Comparison of ENCODE assay signal across 28 mouse cellular contexts in the genomic region with DNA sequence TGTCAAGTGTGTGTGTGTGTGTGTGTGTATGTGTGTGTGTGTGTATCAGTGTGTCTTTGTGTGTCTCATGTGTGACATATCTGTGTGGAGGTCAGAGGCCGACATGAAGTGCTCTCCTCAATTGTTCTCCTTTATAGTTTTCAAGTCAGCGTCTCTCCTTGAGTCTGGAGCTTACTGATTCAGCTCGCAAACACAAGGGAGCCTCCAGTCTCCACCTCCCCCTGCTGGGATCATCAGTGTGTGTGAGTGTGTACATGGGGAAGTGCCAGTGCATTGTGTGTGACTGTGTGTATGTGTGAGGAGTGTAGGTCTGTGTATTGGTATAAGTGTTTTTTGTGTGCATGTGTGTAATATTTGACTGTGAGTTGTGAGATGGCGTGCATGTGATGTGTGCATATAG.
"Had no signal": no experiment of that assay in that cellular context is flagged by ENCODE, and none has a peak within 500 bp of the region (broad histone marks: within the 10 kb centered on the region; RNA-seq: fewer than 3 reads in every experiment).

No protein-coding gene starts in this region.

- H3K27ac ChIP-seq: embryonic facial prominence, embryonic 10.5 days; embryonic facial prominence, embryonic 12.5 days; embryonic facial prominence, embryonic 13.5 days; embryonic facial prominence, embryonic 15.5 days; forebrain, embryonic 10.5 days; forebrain, embryonic 12.5 days; forebrain, embryonic 13.5 days; forebrain, embryonic 15.5 days; gastrocnemius, adult 2 months; heart, adult 2 months had no signal

- H3K9me3 ChIP-seq: embryonic facial prominence, embryonic 13.5 days; embryonic facial prominence, embryonic 15.5 days; forebrain, embryonic 10.5 days; forebrain, embryonic 12.5 days; forebrain, embryonic 13.5 days; forebrain, embryonic 15.5 days had no signal

- H3K36me3 ChIP-seq: embryonic facial prominence, embryonic 10.5 days; embryonic facial prominence, embryonic 12.5 days; embryonic facial prominence, embryonic 13.5 days; embryonic facial prominence, embryonic 15.5 days; forebrain, embryonic 10.5 days; forebrain, embryonic 12.5 days; forebrain, embryonic 15.5 days had no signal

- ATAC-seq: forebrain, embryonic 13.5 days; forebrain, embryonic 14.5 days; forebrain, embryonic 15.5 days; forebrain, embryonic 16.5 days; forebrain, postnatal 0 days had no signal

- H3K4me2 ChIP-seq: embryonic facial prominence, embryonic 12.5 days; embryonic facial prominence, embryonic 13.5 days; embryonic facial prominence, embryonic 15.5 days; forebrain, embryonic 12.5 days; forebrain, embryonic 13.5 days; forebrain, embryonic 15.5 days had no signal

- H3K4me3 ChIP-seq: embryonic facial prominence, embryonic 10.5 days; embryonic facial prominence, embryonic 12.5 days; embryonic facial prominence, embryonic 13.5 days; embryonic facial prominence, embryonic 15.5 days; erythroblast, embryonic 14.5 days; forebrain, embryonic 10.5 days; forebrain, embryonic 12.5 days; forebrain, embryonic 13.5 days; forebrain, embryonic 15.5 days; gastrocnemius, adult 2 months; heart, adult 2 months had no signal

- H3K9ac ChIP-seq: embryonic facial prominence, embryonic 12.5 days; embryonic facial prominence, embryonic 13.5 days; embryonic facial prominence, embryonic 15.5 days; forebrain, embryonic 12.5 days; forebrain, embryonic 13.5 days; forebrain, embryonic 15.5 days; forebrain, postnatal 0 days had no signal

- H3K27me3 ChIP-seq: forebrain, embryonic 15.5 days had no signal

- DNase-seq: cerebellum, adult 2 months; cerebellum, adult 8-10 months; cerebellum, adult 9-10 months; cerebellum, adult 9-11 months; cerebellum, postnatal 10 days; cerebellum, postnatal 14 days; cerebellum, postnatal 25 days; cerebellum, postnatal 36 days; embryo, embryonic 11 days; forebrain, postnatal 0 days; gastrocnemius, adult 2 months; gastrocnemius, postnatal 10 days; gastrocnemius, postnatal 14 days; gastrocnemius, postnatal 25 days; gastrocnemius, postnatal 36 days; heart, adult 18-20 months; heart, adult 2 months had no signal
